Mouse (Mus musculus): ENCODE measurements around the gene Mrpl30. TPM values are rescaled to one million over a fixed set of nuclear protein-coding genes. Genes with fewer than 3 reads are reported as not detected.

Gene Mrpl30
- polyA plus RNA-seq, 1 experiment from 2014 or later, result 217 TPM

DNA sequence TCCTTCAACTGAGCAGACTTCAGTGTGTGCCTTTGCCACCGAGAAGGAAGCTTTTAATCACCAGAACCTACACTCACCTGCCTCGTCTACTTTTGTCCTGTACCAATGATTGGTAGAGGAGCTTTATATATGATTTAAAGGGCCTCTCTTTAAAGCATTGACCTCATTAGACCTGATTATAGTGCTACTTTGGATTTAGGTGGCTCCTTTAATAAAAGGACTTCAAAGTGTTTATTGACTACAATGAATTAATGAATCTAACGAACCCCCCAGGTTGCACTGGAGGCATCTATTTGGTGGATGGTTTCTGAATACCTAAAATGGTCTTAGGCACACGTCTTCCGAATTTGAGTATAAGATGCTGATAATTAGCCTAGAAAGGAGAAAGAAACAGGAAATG is 26.1 kb downstream of the Mrpl30 start, which contains the start of gene Lyg2:
Gene Lyg2 (minus strand): TSS at position 101 of the 400 bp plus-strand sequence.
- Histone ChIP-seq H3K4me1 (no peaks in the 10 kb centered on the region), H3K27ac (no peak within 1 kb of the TSS), H3K4me2 (replicated peaks) (no peak within 1 kb of the TSS), H3K4me3 (no peak within 1 kb of the TSS), H3K9me3 (no peaks in the 10 kb centered on the region), H3K27me3 (replicated peaks) (no peaks in the 10 kb centered on the region), H3K9ac (no peak within 1 kb of the TSS), H3K36me3 (no peaks in the 10 kb centered on the region)
- ATAC-seq (ENCODE audit: low FRiP score, low read depth), result no peak
- WGBS, result 76% methylated on average over 5 of the region's 5 CpGs

- Histone ChIP-seq H3K36me3 (no peaks in the 10 kb centered on the region), H3K27me3 (replicated peaks) (no peaks in the 10 kb centered on the region), H3K4me3 (no peak overlapping the region), H3K4me1 (no peaks in the 10 kb centered on the region), H3K4me2 (replicated peaks) (no peak overlapping the region), H3K9ac (no peak overlapping the region), H3K27ac (no peak overlapping the region), H3K9me3 (no peaks in the 10 kb centered on the region)
- ATAC-seq (ENCODE audit: low FRiP score, low read depth), result no peak
- WGBS, result 79% methylated on average over 13 of the region's 13 CpGs
Observed at GRCm38 (mm10) chr1:37917666-37918065, 27.4 kb downstream of the Mrpl30 start.

DNA sequence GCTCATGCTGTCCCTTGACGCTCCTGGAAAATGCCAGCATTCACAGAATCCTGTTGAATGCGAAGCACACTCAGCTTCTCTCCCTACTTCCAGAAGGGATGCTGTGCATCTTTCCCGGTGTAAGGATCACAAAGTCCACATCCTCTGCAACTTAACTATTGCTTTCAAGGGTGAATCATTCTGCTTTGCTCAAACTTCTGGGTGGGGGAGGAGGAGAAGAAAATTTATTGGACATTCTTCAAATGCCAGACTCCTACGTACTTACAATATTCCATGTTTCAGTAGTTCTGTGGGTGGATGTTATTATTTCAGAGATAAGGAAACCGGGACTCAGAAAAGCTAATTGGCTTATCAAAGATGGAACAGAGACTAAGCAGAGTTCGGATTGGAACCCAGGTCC is 27.8 kb downstream of the Mrpl30 start:
- H3K36me3 ChIP-seq, result no peaks in the 10 kb centered on the region
- no peaks in the 10 kb centered on the region for H3K27me3 ChIP-seq (replicated peaks)
- no peaks in the 10 kb centered on the region for H3K9me3 ChIP-seq
- no peaks in the 10 kb centered on the region for H3K4me1 ChIP-seq
- no peak overlapping the region for H3K4me3 ChIP-seq
- no peak overlapping the region for H3K9ac ChIP-seq
- ATAC-seq (ENCODE audit: low FRiP score, low read depth), result no peak
- 81% methylated on average over 6 of the region's 6 CpGs for WGBS
- H3K4me2 ChIP-seq (replicated peaks), result no peak overlapping the region
- no peak overlapping the region for H3K27ac ChIP-seq

DNA sequence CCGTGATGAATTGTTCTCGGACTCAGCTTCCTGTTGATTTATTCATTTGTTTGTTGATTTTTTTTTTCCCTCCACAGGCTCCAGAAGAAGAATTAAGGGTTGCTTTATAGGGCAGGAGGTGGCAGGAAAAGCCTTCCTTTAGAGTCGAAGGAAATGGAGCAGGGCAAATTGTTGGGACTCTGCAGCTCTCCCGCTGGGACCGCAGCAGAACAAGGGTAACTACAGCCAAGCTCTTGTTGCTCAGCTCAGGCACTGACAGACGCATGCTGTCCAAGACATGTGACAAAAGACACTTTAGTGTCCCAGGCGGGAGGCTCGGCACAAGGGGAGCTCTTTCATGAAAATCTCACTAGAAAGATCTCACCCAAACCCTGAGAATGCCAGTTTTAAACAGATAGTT is 32.3 kb downstream of the Mrpl30 start:
- H3K27ac ChIP-seq, result no peak overlapping the region
- no peaks in the 10 kb centered on the region for H3K4me1 ChIP-seq
- 48% methylated on average over 8 of the region's 8 CpGs for WGBS
- H3K9ac ChIP-seq, result no peak overlapping the region
- no peaks in the 10 kb centered on the region for H3K36me3 ChIP-seq
- H3K27me3 ChIP-seq (replicated peaks), result no peaks in the 10 kb centered on the region
- no peak overlapping the region for H3K4me2 ChIP-seq (replicated peaks)
- no peaks in the 10 kb centered on the region for H3K9me3 ChIP-seq
- ATAC-seq (ENCODE audit: low FRiP score, low read depth), result no peak
- H3K4me3 ChIP-seq, result no peak overlapping the region

- Histone ChIP-seq H3K4me3 (no peak overlapping the region), H3K4me1 (no peaks in the 10 kb centered on the region), H3K4me2 (replicated peaks) (no peak overlapping the region), H3K9me3 (no peaks in the 10 kb centered on the region), H3K27me3 (replicated peaks) (no peaks in the 10 kb centered on the region), H3K27ac (no peak overlapping the region), H3K9ac (no peak overlapping the region), H3K36me3 (no peaks in the 10 kb centered on the region)
- ATAC-seq (ENCODE audit: low FRiP score, low read depth), result no peak
- 76% methylated on average over 8 of the region's 8 CpGs for WGBS
Observed at GRCm38 (mm10) chr1:37925971-37926370, 35.7 kb downstream of the Mrpl30 start.

DNA sequence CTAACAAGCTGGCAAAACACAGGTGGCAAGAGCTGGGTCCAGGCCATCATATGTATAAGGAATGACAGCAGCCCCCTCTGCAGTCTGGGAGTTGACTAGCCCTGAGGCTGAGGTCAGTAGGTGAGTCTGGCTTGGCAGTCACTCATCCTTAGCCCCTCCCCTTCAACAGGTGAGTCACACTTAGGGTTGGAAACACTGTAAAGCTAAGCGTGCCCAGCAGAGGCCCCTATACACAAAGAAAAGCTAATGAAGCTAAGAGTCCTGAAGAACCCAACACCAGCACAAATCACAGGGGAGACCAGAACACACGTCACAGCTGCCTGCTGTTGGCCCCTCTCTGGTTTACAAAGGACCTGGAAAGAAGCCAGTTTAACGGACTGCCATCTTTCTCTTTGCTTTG is 41.5 kb downstream of the Mrpl30 start:
- Histone ChIP-seq H3K27me3 (replicated peaks) (no peaks in the 10 kb centered on the region), H3K36me3 (no peaks in the 10 kb centered on the region), H3K4me1 (no peaks in the 10 kb centered on the region), H3K9me3 (no peaks in the 10 kb centered on the region), H3K4me3 (no peak overlapping the region), H3K27ac (no peak overlapping the region), H3K9ac (no peak overlapping the region), H3K4me2 (replicated peaks) (no peak overlapping the region)
- 32% methylated on average over 3 of the region's 3 CpGs for WGBS
- ATAC-seq (ENCODE audit: low FRiP score, low read depth), result no peak

Other genes with a start within 250 kb of the Mrpl30 start
- 0.75 and 1.3 TPM in 2 replicates for gene 2010300C02Rik, start 170.4 kb upstream of the Mrpl30 start, polyA plus RNA-seq (2016; fragmentation: Nextera tagmentation; extraction: Ambion mirVana)
- 18.1 and 19.3 TPM in 2 replicates for gene Tsga10, start 24.0 kb upstream of the Mrpl30 start, polyA plus RNA-seq (2016; fragmentation: Nextera tagmentation; extraction: Ambion mirVana)
- 7.1 and 7.9 TPM in 2 replicates for gene Lipt1, start 18.7 kb upstream of the Mrpl30 start, polyA plus RNA-seq (2016; fragmentation: Nextera tagmentation; extraction: Ambion mirVana)
- 18.4 and 20.3 TPM in 2 replicates for gene Mitd1, start 66 bp upstream of the Mrpl30 start, polyA plus RNA-seq (2016; fragmentation: Nextera tagmentation; extraction: Ambion mirVana)
- gene Lyg2, start 26.0 kb downstream of the Mrpl30 start, polyA plus RNA-seq (2016; fragmentation: Nextera tagmentation; extraction: Ambion mirVana), result not detected in 2 replicates
- not detected in 2 replicates for gene Lyg1, start 67.3 kb downstream of the Mrpl30 start, polyA plus RNA-seq (2016; fragmentation: Nextera tagmentation; extraction: Ambion mirVana)
- 158 and 169 TPM in 2 replicates for gene Txndc9, start 107.4 kb downstream of the Mrpl30 start, polyA plus RNA-seq (2016; fragmentation: Nextera tagmentation; extraction: Ambion mirVana)
- 26.6 and 27.5 TPM in 2 replicates for gene Eif5b, start 107.5 kb downstream of the Mrpl30 start, polyA plus RNA-seq (2016; fragmentation: Nextera tagmentation; extraction: Ambion mirVana)
- gene Rev1, start 239.3 kb downstream of the Mrpl30 start, polyA plus RNA-seq (2016; fragmentation: Nextera tagmentation; extraction: Ambion mirVana), result 38.6 and 43.5 TPM in 2 replicates